Mouse (Mus musculus): ENCODE results near the gene Gm3159. TPM values are rescaled to one million over a fixed set of nuclear protein-coding genes. Genes with fewer than 3 reads are reported as not detected.
"Not testable (repeated sequence)": the region's sequence is repeated elsewhere in the genome, so short reads cannot be mapped to it uniquely, and the experiment has no call there.

Gene Gm3159
- polyA plus RNA-seq (2021) = not detected

DNA sequence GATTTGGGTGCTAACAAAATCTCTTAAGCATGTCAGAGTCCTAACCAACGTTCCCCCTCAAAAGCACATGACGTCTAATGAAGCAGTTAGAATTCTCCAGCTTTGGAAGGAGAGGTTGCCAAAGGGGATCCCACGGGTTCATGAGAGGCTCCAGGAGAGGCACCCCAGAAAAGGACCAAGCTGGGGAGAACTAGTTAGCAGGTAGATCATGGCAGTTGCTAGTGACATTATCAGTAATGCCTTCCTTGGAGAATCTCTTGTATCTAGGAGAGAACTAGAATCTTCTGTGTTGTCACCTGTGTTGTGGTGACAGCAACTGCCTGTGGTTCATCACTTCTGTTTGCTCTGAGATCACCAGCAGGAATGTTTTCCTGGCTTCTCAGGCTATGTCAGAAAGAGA, at the start of gene Gm3159:
Gene Gm3159 (plus strand): TSS at position 301 of the 400 bp plus-strand sequence.
- DNase-seq (ENCODE audit: low read depth, low spot score); in situ Hi-C loops (cut with MboI; ENCODE audit: low pct_unique_long_range_greater_than_20kb); POLR2A ChIA-PET; H3K27me3 ChIP-seq; CTCF ChIA-PET; ATAC-seq: not testable (repeated sequence)

DNA sequence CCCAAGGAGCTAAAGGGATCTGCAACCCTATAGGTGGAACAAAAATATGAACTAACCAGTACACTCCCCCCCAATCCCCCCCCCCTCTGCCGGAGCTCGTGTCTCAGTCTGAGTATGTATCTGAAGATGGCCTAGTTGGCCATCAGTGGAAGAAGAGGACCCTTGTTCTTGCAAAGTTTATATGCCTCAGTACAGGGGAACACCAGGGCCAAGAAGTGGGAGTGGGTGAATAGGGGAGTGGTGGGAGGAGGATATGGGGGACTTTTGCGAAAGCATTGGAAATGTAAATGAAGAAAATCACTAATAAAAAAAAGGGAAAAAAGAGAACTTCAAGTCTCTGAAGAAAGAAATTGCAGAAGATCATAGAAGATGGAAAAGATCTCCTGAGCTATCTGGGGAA, 28.3 kb upstream of the Gm3159 start:
- POLR2A ChIA-PET; in situ Hi-C loops (cut with MboI; ENCODE audit: low pct_unique_long_range_greater_than_20kb); CTCF ChIA-PET; DNase-seq (ENCODE audit: low read depth, low spot score); H3K27me3 ChIP-seq; ATAC-seq: not testable (repeated sequence)

DNA sequence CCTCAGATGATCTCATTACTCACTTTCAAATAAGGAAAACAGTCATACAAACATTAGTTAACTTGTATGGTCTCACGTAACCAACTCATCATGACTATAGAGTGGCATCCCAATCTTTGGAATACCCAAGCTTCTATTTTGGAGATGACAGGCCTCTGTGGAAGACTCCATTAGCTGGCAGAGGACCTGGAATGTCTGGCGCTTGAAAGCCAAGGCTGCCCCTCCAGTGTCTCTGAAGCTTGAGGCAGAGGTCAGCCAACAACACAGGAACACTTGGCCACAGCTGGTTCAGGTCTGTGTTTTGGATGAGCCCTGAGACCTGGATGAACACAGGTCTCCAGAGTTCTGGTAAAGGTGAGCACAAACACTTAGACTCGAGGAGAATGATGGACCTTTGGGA, 27.6 kb upstream of the Gm3159 start:
- H3K27me3 ChIP-seq; POLR2A ChIA-PET; DNase-seq (ENCODE audit: low read depth, low spot score); in situ Hi-C loops (cut with MboI; ENCODE audit: low pct_unique_long_range_greater_than_20kb); CTCF ChIA-PET; ATAC-seq: not testable (repeated sequence)

DNA sequence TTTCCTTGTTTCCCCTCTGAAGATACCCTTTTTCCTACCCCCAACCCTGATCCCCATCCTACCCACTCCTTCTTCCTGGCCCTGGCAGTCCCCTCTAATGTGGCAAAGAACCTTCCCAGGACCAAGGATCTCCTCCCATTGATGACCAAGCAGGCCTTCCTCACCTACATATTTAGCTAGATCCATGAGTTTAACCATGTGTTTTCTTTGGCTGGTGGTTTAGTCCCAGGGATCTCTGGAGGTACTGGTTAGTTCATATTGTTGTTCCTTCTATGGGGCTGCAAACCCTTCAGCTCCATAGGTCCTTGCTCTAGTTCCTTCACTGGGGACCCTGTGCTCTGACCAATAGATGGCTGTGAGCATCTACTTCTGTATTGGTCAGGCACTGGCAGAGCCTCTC, 19.5 kb upstream of the Gm3159 start:
- CTCF ChIA-PET; H3K27me3 ChIP-seq; DNase-seq (ENCODE audit: low read depth, low spot score); in situ Hi-C loops (cut with MboI; ENCODE audit: low pct_unique_long_range_greater_than_20kb); POLR2A ChIA-PET; ATAC-seq: not testable (repeated sequence)

DNA sequence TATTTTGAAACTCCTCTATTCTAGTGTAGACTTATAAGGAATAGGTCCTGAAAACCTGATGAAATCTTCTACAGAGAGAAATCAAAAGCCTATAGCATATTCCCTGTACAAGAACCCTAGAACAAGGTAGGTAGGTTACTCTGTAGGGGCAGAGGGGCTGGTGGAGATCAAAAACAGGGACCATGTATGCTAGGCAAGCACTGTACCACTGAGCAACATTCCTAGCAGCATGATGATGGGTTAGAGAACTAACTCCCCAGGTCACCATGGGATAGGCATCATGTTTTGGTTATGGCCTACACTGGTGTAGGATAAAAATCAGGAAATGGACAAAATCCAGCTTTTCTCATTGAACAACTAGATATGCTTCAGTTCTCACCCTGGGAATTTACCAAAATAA, 11.7 kb upstream of the Gm3159 start:
- H3K27me3 ChIP-seq; in situ Hi-C loops (cut with MboI; ENCODE audit: low pct_unique_long_range_greater_than_20kb); CTCF ChIA-PET; DNase-seq (ENCODE audit: low read depth, low spot score); ATAC-seq; POLR2A ChIA-PET: not testable (repeated sequence)

DNA sequence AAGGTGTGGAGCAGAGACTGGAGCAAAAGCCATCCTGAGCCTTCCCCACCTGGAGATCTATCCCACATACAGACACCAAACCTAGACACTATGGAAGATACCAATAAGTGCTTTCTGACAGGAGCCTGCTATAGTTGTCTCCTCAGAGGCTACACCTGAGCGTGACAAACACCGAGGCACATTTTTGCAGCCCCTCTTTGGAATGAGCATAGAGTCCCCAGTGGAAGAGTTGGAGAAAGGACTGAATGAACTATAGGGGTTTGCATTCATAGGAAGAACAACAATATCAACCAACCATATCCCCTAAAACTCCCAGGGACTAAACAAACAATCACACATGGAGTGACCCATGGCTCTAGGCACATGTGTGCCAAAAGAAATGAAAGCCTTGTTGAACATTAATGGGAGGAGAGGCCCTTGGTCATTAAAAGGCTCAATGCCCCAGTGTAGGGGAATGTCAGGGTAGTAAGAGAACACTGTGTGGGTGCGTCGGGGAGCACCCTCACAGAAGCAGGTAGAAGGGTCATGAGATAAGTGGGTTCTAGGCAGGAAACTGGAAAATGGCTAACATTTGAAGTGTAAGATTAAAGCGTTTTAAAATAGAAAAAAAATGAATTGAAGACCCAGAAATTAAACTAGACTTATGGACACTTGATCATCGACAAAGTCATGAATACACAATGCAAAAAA, 4.3 kb upstream of the Gm3159 start:
- DNase-seq (ENCODE audit: low read depth, low spot score); CTCF ChIA-PET; POLR2A ChIA-PET; H3K27me3 ChIP-seq; in situ Hi-C loops (cut with MboI; ENCODE audit: low pct_unique_long_range_greater_than_20kb); ATAC-seq: not testable (repeated sequence)

DNA sequence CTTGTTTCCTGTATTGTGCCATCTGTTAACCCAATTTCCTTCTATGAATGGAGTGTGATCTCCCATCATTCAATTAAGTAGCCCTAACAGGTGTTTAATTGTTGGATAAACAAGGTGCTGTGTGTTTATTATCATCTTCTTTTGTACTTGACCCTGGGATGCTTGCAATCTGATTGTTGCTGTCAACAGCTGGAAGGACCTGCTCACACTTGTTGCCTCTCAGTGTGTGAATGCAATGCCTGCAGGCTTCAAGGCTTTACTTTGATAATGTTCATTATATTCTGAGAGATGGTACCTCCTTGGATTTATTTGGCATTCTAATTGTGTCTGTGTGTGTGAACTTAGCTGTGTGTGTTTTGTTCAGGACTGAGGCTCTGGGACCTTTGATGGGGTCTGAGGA, 1.3 kb downstream of the Gm3159 start:
- POLR2A ChIA-PET; H3K27me3 ChIP-seq; DNase-seq (ENCODE audit: low read depth, low spot score); in situ Hi-C loops (cut with MboI; ENCODE audit: low pct_unique_long_range_greater_than_20kb); CTCF ChIA-PET; ATAC-seq: not testable (repeated sequence)

DNA sequence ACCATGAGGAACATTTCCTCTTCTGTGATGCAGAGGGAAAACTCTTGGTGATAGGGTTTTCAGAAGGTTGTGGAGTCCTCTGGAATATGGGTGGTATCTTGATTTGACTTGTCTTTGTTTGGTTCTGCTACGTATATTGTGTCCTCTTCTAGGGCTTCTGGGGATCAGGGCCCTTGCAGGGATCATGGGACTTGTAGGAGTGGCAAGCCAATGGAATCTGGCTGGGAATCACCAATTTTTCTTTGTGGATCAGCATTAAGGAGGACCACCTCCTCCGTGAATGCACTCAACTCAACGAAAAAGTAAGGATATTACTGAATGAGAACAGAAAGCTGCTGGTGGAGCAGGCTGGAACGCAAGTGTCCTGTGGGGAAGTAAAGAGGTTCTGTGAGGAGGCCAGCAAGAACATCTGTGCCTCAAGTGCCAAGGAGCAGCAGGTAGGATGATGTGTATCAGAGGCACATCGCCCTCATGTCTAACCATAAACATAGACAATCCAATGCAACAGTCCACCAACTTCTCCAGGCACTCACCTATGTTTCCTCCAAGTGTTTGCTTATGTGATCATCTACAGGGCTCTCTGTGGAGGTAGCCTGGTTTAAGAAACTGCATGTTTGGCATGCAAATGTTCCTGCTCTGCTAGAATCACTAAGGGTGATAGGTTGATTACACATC, 2.9 kb downstream of the Gm3159 start:
- CTCF ChIA-PET = not testable (repeated sequence)

DNA sequence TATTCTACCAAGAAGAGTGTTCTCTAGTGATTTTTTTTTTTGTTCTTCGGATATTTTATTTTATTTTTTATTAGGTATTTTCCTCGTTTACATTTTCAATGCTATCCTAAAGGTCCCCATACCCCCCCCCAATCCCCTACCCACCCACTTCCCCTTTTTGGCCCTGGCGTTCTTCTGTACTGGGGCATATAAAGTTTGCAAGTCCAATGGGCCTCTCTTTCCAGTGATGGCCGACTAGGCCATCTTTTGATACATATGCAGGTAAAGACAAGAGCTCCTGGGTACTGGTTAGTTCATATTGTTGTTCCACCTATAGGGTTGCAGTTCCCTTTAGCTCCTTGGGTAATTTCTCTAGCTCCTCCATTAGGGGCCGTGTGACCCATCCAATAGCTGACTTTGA, 3.9 kb downstream of the Gm3159 start:
- POLR2A ChIA-PET; DNase-seq (ENCODE audit: low read depth, low spot score); ATAC-seq; CTCF ChIA-PET; in situ Hi-C loops (cut with MboI; ENCODE audit: low pct_unique_long_range_greater_than_20kb); H3K27me3 ChIP-seq: not testable (repeated sequence)

More for the DNA sequence above, 2.9 kb downstream of the Gm3159 start:
- ATAC-seq; POLR2A ChIA-PET; in situ Hi-C loops (cut with MboI; ENCODE audit: low pct_unique_long_range_greater_than_20kb); H3K27me3 ChIP-seq; DNase-seq (ENCODE audit: low read depth, low spot score): not testable (repeated sequence)

DNA sequence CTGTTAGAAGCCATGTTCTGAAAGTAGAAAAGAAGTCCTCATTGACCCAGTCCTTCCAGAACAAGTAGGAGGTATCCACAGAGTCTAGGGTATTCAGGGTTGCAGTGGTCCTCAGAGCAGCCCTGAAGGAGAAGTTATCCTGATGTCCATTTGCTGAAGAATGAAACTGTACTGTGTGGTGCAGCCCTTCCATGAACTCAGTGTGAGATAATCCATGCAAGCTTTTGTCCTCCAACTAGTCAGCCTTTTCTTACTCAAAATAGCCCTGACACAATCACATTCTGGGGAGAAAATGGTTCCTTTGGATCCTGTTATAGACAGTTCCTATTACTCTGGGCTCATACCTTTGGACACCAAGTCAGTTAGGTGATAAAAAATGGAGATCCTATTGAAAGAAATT, 6.5 kb downstream of the Gm3159 start:
- DNase-seq (ENCODE audit: low read depth, low spot score); H3K27me3 ChIP-seq; CTCF ChIA-PET; ATAC-seq; in situ Hi-C loops (cut with MboI; ENCODE audit: low pct_unique_long_range_greater_than_20kb); POLR2A ChIA-PET: not testable (repeated sequence)

DNA sequence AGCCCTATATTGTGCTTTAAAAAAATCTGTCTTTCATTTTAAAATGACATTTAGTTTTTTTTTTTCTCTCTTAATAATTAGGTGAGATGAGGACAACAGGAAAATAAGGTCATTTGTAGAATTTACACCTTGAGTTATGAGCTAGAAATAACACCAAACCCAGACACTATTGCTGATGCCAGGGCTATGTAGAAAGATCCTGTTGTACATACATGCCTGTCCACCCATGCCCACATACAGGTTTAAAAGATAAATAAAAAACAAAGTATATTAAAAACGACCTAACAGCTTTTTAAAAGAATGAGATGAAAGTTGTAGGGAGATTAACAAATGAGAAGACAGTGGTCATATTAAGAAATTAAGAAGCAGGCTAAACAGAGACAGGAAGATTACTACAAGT, 12.6 kb downstream of the Gm3159 start:
- POLR2A ChIA-PET; ATAC-seq; CTCF ChIA-PET; DNase-seq (ENCODE audit: low read depth, low spot score); H3K27me3 ChIP-seq; in situ Hi-C loops (cut with MboI; ENCODE audit: low pct_unique_long_range_greater_than_20kb): not testable (repeated sequence)

DNA sequence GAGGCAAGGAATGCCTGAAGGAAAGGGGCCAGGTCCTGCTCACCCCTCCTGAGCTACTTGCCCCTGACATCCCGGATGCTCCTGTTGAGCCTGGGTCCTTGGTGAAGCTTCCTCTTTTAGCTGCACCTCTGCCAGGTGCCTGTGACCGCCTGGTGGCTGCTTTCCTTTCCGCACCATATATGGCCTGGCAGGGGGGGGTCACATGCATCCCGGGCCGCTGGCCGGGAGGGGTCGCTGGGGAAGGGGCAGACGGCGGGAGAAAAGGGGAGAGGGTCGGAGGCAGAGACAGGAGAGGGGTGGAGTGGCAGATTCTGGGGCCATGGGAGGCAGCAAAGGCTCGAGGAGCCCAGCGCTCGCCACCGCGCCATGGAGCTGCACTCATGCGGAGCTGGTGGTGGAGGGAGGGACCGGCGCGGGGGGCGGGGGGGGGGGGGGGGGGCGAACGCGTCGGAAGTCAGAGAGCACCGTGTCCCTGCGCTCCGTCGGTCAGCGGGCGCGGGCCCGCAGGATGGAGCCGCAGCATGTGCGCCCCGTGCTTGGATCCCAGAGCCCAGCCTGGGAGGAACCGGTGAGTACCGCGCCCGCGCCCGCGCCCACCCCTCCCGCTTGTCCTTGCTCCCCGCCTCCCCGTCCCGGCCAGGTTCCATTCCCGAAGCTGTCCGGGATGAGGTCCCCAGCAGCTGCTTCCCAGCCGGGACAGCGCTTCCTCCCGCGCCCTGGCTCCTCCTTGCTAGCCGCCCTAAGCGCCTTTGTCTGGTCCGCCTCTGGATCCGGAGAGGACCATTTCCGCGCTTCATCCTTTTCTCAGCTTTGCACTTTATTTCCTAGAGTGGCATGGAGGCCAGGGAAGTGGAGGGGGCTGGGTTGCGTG, 17.9 kb downstream of the Gm3159 start, which contains the start of gene Gm3164:
Gene Gm3164 (plus strand): TSS at position 484 of the 871 bp plus-strand sequence.
- CTCF ChIA-PET; H3K27me3 ChIP-seq; ATAC-seq; in situ Hi-C loops (cut with MboI; ENCODE audit: low pct_unique_long_range_greater_than_20kb); POLR2A ChIA-PET; DNase-seq (ENCODE audit: low read depth, low spot score): not testable (repeated sequence)

DNA sequence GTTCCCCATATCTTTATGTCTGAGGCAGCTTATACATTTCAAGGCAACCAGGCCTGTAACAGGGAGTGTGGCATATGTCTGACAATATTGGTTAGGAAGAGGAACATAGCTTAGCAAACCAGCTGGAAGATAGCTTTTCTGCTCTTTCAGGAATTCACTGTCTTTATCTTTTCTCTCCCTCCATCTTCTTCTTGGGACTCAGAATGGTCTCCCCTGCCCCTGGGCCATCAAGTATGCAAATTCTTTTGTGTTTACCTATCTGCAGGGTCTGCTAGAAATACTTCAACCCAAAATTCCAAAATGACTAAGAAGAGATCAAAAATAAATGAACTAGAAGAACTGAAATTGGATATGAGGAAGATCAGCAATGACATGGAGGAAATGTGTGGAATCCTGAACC, 33.4 kb downstream of the Gm3159 start, which contains the start of gene Gm3173:
Gene Gm3173 (plus strand): TSS at position 301 of the 400 bp plus-strand sequence.
- H3K27me3 ChIP-seq; in situ Hi-C loops (cut with MboI; ENCODE audit: low pct_unique_long_range_greater_than_20kb); CTCF ChIA-PET; POLR2A ChIA-PET; ATAC-seq; DNase-seq (ENCODE audit: low read depth, low spot score): not testable (repeated sequence)
